Mouse (Mus musculus): ENCODE results near the gene Catsperd.

DNA sequence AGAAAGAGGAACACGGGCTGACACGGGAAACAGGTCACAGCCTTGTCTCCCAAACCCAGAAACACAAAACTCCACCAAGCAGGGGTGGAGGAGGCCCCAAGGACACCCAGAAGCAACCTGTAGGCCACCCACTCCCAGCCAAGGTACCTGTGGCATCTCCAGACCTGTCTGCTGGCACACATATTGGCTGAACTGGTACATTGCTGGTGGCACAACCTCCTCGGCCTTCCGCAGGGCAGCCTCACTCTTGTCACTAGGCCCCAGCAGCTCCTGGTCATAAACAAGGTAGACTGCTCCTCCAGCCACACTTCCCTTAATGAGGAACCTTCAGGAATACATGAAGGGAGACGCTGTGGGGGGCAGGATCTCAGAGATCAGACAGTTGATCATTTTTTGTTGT is 19.2 kb upstream of the Catsperd start:
- TF ChIP-seq CTCF (IDR thresholded peaks at IDR 0.05; ENCODE audit: borderline replicate concordance, insufficient read depth, low read depth, low read length), result no peak
- no peak for TF ChIP-seq POLR2A (IDR thresholded peaks at IDR 0.05; ENCODE audit: borderline replicate concordance, insufficient read depth, low read length)

All from cerebellum, adult 2 months (tissue).